Mouse (Mus musculus) adipocyte (in vitro differentiated cells): Measurements from ENCODE around the gene Mtfp1.
"Not testable (repeated sequence)": the region's sequence is repeated elsewhere in the genome, so short reads cannot be mapped to it uniquely, and the experiment has no call there.

Source experiments
- DNase-seq: peaks from one replicate; pipeline ENCODE4 v3.0.0-alpha.2; 2016; ENCODE audit warnings: low spot score

Gene Mtfp1

DNA sequence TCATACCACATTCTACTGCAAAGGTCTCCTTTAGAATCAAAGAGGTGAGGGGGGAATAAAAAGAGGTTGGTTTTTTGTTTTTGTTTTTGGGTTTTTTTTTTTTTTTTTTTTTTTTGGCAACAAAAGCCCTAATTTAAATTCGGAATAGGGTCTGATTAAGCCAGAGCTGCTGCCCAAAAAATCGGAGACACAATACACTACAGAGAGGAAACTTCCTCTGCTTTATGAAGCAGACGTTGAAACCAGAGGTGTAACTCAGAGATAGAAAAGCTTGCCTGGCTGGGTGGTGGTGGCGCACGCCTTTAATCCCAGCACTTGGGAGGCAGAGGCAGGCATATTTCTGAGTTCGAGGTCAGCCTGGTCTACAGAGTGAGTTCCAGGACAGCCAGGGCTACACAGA lies 19.3 kb upstream of the Mtfp1 start:
- not testable (repeated sequence) for DNase-seq

DNA sequence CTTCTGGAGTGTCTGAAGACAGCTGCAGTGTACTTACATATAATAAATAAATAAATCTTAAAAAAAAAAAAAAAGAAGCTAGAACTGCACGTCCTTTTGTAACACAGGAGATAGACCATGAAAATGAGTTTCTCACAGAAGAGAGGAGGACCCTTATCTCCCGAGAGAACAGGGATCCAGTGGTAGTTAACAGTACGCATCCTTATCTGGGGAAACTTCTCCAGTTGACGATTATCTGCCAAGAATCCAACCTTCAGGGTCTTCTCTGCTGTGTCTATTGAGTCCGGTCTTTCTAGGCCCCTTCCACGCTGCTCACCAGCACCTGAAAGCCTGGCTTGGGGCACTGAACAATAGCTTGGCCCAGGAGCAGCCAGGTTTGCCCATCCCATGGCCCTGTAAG lies 18.7 kb upstream of the Mtfp1 start:
- DNase-seq = no peak

DNA sequence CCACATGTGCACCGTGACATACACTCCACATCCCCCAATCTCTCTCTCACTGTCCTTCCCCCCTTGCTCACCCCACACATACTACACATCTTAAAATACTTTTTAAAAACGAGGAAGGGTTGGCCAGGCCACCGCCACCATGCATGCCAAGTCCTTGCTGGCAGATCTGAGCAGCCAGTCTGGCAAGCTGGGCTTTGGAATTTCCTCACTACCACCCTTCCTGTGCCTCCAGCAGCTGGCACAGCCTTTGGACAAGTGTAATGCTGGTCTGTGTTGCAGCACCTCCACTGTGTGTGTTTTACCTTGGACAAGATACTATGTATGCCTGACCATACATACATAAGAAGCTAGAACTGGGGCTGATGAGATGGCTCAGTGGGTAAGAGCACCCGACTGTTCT lies 18.3 kb upstream of the Mtfp1 start:
- DNase-seq = peak; percentile 35

DNA sequence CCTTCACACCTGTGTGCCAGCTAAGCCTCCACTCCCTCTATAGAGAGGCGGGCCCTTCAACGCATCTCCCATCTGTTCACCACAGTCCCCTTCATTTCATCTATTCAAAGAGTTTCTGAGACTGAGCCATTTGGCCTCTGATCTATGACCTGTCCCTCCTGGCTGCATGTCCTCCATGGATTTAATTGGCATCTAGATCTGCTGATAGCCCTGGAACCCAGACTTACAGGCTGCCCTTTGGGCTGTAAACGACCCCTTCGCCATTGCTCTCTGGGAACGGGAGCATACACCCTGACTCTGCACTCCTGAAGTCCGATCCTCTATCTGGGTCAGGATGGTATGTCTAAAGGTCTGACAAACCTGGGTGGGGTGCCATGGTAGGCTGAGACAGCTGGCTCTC lies 17.6 kb upstream of the Mtfp1 start:
- DNase-seq = no peak

DNA sequence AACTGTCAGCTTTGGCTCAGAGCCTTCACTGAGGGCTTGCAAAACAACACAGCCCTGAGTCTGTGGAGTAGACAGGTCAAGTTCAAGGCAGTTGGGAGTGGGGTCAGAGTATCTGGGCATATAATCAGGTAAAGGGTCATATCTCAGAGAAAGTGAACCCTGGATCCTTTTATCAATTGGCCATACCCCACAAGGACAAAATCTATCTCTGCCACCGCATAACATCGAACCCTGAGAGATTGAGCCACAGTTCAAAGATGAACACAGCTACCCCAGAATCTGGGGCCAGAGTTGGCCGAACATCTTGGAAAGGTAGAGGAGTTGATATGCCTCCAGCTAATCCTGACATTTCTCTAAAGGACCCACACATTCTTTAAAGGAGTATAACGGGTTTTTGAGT lies 16.8 kb upstream of the Mtfp1 start:
- DNase-seq = no peak

DNA sequence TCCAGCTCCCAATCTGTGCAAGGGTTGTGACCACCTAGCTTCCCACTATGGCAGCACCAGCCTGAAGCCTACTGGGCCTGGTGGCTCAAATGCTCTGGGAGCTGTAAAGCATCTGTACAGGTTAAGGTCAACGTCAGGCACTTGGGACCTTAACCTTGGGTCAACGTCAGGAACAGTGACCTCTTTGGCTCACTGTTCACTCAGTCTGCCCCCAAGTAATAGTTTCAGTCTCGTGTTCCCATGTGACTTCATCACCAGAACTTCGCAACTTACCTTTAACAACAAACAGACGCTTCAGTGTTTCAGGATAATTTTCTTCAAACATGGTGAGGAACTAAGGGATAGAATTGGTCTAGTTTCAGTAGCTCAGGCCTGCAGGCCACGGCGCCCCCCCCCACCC lies 13.4 kb upstream of the Mtfp1 start:
- no peak for DNase-seq

DNA sequence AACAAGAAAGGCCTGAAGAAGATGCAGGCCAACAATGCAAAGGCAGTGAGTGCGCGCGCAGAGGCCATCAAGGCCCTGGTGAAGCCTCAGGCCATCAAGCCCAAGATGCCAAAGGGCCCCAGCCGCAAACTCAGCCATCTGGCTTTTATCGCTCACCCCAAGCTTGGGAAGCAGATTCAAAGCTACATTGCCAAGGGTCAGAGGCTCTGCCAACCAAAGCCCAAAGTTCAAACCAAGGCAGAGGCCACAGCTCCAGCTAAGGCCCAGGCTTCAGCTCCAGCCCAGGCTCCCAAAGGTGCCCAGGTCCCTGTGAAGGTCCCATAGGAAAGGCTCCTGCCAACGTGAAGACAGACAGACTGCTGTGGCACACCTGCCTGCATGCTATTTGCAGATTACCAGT lies 12.7 kb upstream of the Mtfp1 start:
- peak; percentile 37 for DNase-seq

DNA sequence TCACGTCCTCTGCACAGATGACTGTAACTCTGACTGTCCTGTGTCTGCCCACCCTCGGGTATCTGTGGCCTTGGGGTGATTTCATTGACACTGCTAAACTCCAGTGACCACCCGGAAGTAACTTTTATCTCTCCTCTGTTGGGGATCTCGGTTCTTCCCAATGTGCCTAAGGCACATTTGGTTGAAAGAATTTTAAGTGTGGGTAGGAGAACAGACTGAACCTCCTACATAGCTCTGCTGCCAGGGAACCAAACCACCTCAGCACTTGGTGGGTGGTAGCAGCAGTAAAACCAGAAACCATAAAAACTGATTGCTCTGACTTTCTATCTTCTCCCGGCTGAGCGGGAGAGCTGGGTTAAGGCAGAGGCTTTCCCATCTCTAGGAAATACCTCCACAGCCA lies 10.2 kb upstream of the Mtfp1 start:
- no peak for DNase-seq

DNA sequence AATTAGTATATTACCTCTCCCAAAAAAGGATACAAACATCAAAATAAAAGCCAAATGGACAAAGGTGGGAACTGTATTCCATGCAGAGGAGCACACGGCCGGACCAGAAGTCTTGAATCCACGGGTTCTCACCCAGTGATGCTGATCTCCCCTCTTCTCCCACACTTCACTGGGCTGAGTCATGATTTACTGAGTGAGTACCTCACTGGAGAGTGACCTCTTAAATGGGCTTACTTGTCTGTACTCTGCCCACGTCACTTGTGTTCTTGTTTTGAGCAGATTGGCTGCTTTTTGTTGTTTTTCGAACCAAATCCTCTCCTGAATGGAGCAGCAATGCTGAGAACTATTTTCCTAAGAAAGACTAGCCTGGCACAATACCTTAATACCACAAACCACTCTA lies 9.7 kb upstream of the Mtfp1 start:
- DNase-seq = no peak

DNA sequence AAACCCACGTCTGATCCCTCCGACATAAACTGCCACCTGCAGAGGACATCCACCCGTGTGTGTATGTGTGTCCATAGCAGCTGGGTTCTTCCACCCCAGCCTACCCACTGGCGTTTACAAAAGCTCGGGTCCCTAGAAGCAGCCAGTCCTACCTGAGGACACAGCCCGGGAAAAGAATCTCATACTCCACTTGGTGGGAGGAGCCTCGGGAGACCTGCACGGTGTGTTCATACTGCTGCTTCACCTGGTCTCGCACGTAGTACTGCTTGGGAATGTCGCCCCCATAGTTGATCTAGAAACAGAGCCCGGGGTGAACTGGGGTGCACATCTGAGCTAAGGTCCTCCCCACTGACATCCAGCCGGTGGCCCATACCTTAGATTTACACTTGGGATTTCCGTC lies 8.3 kb upstream of the Mtfp1 start:
- no peak for DNase-seq

DNA sequence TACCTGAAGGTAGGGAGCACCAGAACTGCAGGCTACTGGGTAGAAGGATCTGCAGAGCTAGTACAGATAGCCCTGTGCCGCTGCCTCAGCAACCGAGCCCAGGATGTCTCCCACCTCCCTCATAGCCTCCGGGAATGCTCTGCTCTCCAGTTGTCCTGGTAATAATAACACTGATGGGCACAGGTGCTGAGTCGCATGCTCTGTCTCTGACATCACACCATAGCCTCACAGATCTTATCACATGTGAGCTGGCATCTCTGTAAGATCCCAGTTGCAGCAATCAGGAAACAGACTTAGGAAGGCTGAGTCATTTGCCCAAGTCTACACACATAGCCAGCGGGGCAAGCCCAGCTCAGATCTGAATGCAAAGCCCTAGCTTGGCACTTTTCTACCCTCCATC lies 6.6 kb upstream of the Mtfp1 start:
- no peak for DNase-seq

DNA sequence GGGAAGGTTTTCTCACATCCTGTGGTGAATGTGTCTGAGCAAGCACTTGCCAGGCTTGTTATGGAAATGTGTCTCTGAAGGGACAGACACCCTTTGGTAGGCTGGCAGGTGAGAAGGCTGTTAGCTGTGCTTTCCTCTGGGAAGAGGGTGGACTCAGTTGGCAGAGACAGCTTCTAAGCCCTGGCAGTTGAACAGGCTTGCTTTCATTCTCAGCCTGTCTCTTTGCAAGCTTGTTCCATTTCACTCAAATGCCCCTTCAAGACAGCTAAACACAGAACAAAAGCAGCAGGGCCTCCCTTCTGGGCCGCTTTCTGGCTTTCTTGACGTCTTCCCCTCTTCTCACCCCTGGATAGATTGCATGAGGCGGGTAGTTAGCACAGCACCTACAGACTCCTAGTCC lies 4.2 kb upstream of the Mtfp1 start:
- DNase-seq = no peak

DNA sequence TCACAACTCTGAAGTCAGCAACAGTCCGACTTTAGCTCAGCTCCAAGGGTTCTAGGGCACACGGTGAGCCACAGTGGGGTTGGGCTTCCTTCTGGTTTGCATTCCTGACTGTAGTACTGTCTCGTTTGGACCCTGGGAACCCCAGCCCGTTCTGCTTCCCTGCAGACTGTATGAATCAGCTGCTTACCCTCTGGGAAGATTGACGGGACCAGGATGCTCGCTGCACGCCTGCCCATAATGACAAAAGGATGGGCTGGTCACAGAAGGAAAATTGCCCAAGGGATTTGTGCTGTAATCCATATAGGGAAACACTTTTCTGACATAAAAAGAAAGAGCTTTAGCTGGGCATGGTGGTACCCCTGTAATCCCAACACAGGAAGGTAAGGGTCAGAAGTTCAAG lies 3.6 kb upstream of the Mtfp1 start:
- DNase-seq = no peak

DNA sequence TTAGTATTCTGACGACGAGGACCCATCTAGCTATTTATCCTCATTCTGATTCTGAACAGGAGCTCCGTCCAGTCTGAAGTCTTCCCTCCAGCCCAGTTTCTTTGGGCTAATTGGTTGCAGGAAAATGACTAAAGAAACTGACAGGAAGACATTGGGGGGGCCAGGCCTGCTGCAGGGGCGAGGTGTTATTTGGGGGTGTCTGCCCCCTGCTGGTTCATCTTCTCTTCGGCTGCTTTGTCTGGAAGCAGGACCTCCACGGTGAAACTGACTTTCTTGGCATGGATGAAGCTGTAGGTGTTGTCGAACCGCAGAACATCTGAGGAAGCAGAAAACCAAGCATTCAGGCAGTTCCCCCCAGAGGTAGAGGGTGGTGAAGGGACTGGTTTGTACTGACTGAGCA lies 2.9 kb upstream of the Mtfp1 start:
- no peak for DNase-seq

DNA sequence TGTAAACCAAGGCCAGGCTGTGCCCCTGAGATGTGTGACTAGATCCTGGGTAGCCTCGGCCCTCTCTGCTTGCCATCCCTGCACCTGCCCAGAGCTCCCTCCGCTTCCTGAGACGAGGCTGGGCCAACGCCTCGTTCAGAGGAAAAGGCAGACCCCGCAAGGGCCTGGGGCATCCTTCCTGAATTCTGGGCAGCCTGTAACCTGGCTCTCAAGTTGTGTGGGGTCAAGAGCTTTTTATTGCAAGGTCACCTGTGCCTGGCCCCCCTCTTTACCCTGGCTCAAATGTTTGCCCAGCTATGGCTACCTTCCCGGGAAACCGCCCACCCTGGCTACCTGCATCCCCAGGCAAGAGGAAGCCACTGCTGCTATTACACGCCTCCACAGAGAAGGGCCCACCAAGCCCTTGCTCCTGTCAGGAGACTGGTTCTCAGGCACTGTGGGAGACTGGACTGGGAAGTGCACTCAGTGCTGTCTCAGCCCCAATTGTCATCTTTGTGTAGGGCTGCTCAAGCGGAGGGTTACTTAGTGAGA lies 1.9 kb upstream of the Mtfp1 start:
- no peak for DNase-seq

DNA sequence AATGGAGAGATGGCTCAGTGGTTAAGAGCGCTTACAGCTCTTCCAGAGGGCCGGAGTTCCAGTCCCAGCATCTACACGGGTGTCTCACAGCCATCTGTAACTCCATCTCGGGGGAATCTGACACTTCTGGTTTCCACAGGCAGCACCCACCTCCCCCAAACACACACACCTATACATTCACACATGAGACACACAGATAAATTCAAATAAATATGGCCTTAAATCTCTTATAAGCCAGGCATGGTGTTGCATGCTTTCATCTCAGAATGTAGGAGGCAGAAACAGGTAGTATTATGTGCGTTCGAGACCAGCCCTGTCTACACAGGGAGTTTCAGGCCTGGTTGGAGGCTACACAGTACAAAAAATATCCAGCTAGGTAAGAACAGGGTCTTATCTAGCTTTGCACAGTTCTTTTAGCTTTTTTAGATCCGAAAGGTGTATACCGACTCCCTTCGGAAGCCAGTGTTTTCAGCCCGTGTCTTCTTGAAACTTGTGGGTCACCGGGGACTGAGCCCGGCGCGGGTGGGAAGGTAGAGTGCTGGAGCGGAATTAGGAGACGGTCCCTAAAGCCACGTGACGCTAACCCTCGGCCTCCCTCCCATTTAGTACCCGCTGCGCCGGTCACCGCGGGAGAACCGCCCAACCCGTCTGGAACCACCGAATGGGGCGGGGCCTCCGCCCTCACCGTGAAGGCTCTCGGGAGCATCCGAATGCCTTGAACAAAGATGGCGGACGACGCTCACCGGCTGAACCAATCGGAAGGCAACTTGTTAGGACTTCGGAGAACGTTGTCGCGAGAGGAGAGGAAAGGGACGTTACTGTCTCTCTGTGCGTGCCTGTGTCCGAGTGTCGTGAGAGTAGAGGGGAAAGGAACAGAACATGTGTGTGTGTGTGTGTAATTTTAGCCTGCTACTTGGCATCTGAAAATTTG lies 1.1 kb upstream of the Mtfp1 start:
- DNase-seq = peak; percentile 99

DNA sequence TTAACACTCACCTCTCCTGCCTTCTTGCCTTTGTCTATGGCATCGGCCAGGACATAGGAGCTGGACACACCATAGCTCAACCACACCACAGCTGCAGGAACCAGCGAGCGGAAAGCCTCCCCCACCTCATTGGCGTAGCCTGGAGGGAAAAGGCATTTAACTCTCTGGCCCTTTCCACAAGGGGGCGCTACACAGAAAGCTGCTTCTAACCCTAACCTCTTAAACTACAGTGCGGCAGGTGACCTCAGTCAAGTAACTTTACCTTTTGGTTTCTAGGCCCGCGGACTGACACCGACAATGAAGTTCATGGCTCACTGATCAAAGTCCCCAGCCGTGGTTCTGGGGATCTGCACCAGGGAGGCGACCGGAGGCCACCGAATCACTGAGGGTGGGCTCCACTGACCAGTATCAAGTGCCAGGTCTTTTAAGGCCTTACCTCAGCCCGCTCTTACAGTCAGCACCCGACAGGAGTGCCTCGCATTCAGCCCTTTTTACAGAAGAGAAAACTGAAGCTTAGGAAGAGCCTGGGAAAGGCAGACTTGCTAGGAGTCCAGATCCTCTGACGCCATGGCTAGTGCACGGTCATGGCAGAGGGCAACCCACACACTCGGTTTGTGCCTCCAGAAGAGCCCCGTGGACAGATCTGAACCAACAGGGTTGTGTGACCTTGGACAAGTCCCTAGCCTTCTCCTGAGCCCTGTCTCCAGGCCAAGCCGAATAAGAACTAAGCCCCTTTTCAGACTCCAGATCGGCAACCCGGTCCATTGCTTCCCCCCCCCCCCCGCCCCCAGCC lies 671 bp downstream of the Mtfp1 start:
- DNase-seq = peak; percentile 46

DNA sequence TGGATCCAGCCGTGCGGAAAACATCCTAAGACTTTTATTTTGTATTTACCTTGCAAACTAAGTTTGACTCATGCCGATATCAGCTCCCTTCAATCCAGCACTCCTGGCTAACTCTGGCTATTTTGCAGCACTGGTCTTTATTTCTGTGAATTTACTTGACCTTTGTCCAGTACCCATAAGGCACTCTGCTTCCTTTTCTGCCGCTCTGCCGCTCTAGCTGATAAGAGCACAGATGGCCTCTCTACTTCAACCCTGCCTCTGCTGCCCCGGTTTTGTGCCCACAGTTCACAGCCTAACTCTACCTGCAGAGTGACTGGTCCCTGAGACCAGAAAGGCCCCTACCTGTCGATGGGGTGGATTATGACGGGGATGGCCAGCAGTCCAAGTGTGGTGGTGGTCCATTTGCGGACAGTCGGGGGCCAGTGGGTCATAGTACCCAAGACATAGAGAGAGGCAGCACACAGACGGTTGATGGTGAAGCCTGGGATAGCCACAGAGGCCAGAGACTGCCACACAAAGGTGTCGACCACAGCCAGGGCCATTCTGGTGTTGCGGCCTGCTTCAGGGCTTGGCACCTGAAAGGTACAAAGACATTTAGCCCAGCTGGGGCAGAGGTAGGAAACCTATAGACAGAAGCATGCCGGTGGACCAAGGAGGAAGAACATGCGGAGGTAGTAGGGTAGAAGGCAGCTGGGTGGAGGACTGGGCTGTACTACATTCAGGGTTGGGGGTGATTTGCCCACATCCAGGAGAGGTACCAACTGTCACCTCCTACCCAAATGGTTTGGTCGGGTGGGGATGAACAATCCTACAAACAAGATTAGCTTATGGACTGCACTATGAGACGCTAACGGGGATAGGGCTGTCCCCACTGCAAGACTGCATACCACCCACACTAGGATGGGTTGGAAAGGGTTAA lies 1.5 kb downstream of the Mtfp1 start:
- no peak for DNase-seq

DNA sequence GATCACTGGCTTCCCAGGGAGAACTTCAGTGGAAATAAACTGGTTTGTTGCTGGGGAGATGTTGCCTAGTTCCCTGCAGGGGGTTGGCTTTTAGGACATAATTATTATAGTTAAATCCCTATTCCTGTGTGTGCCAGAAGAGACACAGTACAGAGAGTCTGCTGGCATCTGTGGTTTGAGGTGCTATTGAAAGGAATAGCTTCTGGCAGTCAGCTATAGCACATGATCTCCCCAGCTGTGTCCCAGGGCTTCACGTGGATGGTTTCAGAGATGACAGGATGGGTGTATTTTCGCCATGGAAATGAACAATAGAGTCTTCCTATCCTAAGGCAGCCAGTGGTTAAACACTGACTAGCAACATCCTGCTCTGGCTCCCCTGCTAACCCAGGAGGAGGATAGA lies 8.0 kb downstream of the Mtfp1 start:
- no peak for DNase-seq

DNA sequence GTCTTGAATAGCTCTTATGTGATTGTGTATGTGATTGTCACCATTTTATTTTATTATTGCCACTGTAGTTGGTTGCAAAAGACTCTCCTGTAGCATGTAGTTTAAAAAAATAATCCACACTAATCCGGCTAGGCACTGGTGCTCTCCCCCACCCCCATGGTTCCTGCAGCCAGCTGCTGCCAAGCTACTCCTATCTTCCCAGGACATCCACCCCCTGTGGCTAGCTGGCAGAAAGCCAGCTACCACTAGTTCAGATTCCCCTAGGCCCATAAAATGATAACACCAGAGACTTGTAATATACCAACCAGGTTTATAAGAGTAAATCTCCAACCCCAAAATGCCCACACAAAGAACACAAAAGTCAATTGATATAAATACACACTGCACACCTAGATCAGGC lies 9.0 kb downstream of the Mtfp1 start:
- no peak for DNase-seq

DNA sequence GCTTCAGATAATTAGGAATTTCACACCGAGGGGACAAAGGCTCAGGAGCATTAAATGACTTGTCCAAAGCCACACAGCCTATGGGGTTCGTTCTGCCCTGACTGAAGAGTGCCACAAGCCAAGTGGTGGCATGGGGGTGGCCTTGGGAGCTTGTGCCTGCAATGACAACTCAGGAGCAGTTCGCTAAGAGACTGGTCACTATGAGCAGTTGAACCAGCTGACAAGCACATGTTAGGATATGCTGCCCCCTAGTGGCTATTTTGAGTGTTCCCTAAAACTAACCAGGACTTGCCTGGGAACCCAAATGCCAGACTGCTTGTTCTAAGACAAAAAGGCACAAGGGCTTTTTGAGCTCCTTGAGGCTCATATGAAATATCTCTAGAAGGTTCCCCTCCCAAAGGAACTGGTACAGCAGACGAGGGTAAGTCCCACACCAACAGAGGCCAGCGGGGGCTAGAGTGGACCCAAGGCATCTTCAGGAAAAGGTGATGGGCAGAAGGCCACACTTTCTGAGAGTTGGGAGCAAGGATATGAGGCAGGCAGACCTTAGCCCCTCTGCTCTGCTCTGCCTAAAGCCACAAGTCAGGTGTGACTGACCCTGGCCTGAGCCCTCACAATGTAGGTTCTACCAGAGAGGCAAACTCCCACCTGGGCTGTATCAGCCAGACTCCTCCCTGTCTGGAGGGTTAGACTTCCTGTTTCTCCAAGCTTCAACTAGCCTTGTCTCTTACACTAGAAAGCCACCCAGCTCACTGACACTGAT lies 11.7 kb downstream of the Mtfp1 start:
- peak; percentile 90 for DNase-seq
